In genomic region chrX:9216244-9216643, GRCm38 (mm10) we compare ENCODE assay signal across 11 mouse cellular contexts. TPM values are rescaled to one million over a fixed set of nuclear protein-coding genes. Genes with fewer than 3 reads are reported as not detected.
A peak's percentile ranks its signal among the peaks of the same experiment; 100 is the strongest.
DNase-seq lines count a peak whose midpoint lies in the region; ATAC-seq lines count a peak whose summit lies in the region.
"Had no signal": no experiment of that assay in that cellular context is flagged by ENCODE, and none has a peak within 500 bp of the region (broad histone marks: within the 10 kb centered on the region; RNA-seq: fewer than 3 reads in every experiment).

No protein-coding gene starts in this region.

- intact Hi-C loops in left cerebral cortex, postnatal 4 days (cut with DNase I): no loop called here
- intact Hi-C loops in left cerebral cortex, postnatal 14 days (cut with DNase I): no loop called here

- ATAC-seq in liver, embryonic 13.5 days (ENCODE audit: low read depth): no peak
- ATAC-seq: forebrain, embryonic 16.5 days had no signal

- WGBS in liver, embryonic 13.5 days (ENCODE audit: insufficient replicate concordance): 69% methylated on average over 2 of the region's 2 CpGs

- no peaks in the 10 kb centered on the region for H3K27me3 ChIP-seq in liver, embryonic 13.5 days
- H3K27me3 ChIP-seq: heart, embryonic 13.5 days; limb, embryonic 13.5 days had no signal

- H3K4me2 ChIP-seq in liver, embryonic 13.5 days: no peak overlapping the region
- H3K4me2 ChIP-seq: heart, embryonic 13.5 days; limb, embryonic 13.5 days had no signal

- H3K27ac ChIP-seq in liver, embryonic 13.5 days: no peak overlapping the region
- H3K27ac ChIP-seq: heart, embryonic 13.5 days; limb, embryonic 13.5 days had no signal

- no peaks in the 10 kb centered on the region for H3K4me1 ChIP-seq in liver, embryonic 13.5 days (replicated peaks)
- H3K4me1 ChIP-seq: heart, embryonic 13.5 days; limb, embryonic 13.5 days had no signal

- no peaks in the 10 kb centered on the region for H3K9me3 ChIP-seq in liver, embryonic 13.5 days (replicated peaks)
- H3K9me3 ChIP-seq: heart, embryonic 13.5 days; limb, embryonic 13.5 days had no signal

- H3K4me3 ChIP-seq in liver, embryonic 13.5 days (replicated peaks): no peak overlapping the region
- H3K4me3 ChIP-seq: heart, embryonic 13.5 days; limb, embryonic 13.5 days had no signal

- H3K36me3 ChIP-seq in liver, embryonic 13.5 days: no peaks in the 10 kb centered on the region
- H3K36me3 ChIP-seq: heart, embryonic 13.5 days; limb, embryonic 13.5 days had no signal

- peak; percentile 3 for DNase-seq in left cerebral cortex, postnatal 4 days
- no peak for DNase-seq in left cerebral cortex, postnatal 14 days (ENCODE audit: low spot score in 2 of 2)
- DNase-seq in B cell, adult 2 months: peak; percentile 18 to 58
- DNase-seq in ES-CJ7 (ENCODE audit: low read depth, low spot score): peak; percentile 55
- peak; percentile 22 for DNase-seq in liver, embryonic 13.5 days
- DNase-seq in adrenal gland, adult 2 months: no peak
- DNase-seq in heart, postnatal 4 days: no peak

- H3K9ac ChIP-seq in liver, embryonic 13.5 days: no peak overlapping the region
- H3K9ac ChIP-seq: heart, embryonic 13.5 days; limb, embryonic 13.5 days had no signal

RNA-seq across cellular contexts. Expression of gene Lancl3, which starts 16.5 kb away (rescaled TPM):
- total RNA-seq in left cerebral cortex, postnatal 4 days (2021): 10 to 100 TPM; 11.9 to 15.7 TPM
- 1 to 10 TPM; 4.7 to 5.5 TPM for total RNA-seq in left cerebral cortex, postnatal 14 days (2021)
- polyA plus RNA-seq in liver, embryonic 13.5 days (2015; fragmentation: Nextera tagmentation; extraction: Ambion mirVana): 0.27 and 0.31 TPM in 2 replicates
- 1 to 10 TPM; 2.4 TPM for total RNA-seq in adrenal gland, adult 2 months (2021)
- polyA plus RNA-seq in adrenal gland, adult 2 months (2012; rRNA removed): 1.9 and 2.1 TPM in 2 replicates
- total RNA-seq in heart, postnatal 4 days (2021): 1 to 10 TPM; 4.0 to 5.7 TPM

RNA-seq across cellular contexts. Expression of gene Gm14862, which starts 40.5 kb away (rescaled TPM):
- not detected for total RNA-seq in left cerebral cortex, postnatal 4 days (2021)
- total RNA-seq in left cerebral cortex, postnatal 14 days (2021): not detected
- polyA plus RNA-seq in liver, embryonic 13.5 days (2015; fragmentation: Nextera tagmentation; extraction: Ambion mirVana): 3.6 and 3.7 TPM in 2 replicates
- not detected for total RNA-seq in adrenal gland, adult 2 months (2021)
- polyA plus RNA-seq in adrenal gland, adult 2 months (2012; rRNA removed): not detected in 2 replicates
- total RNA-seq in heart, postnatal 4 days (2021): not detected
- polyA plus RNA-seq: forebrain, embryonic 16.5 days; kidney, embryonic 16.5 days; limb, embryonic 13.5 days had no signal

RNA-seq across cellular contexts. Expression of gene Xk, which starts 56.3 kb away (rescaled TPM):
- total RNA-seq in left cerebral cortex, postnatal 4 days (2021): 10 to 100 TPM; 12.0 to 13.2 TPM
- total RNA-seq in left cerebral cortex, postnatal 14 days (2021): 10 to 100 TPM; 12.1 to 12.6 TPM
- polyA plus RNA-seq in liver, embryonic 13.5 days (2015; fragmentation: Nextera tagmentation; extraction: Ambion mirVana): 18.2 and 26.5 TPM in 2 replicates
- total RNA-seq in adrenal gland, adult 2 months (2021): 1 to 10 TPM; 1.7 to 1.9 TPM
- polyA plus RNA-seq in adrenal gland, adult 2 months (2012; rRNA removed): 0.62 and 0.66 TPM in 2 replicates
- 1 to 10 TPM; 4.6 to 4.9 TPM for total RNA-seq in heart, postnatal 4 days (2021)

Comparison
In these comparisons a context has a peak if more than half of its experiments do, and no peak if none do; other contexts are left out.
1. DNase-seq: peak in left cerebral cortex, postnatal 4 days (single experiment), B cell, adult 2 months (2 of 2), ES-CJ7 (single experiment) and liver, embryonic 13.5 days (single experiment); none in left cerebral cortex, postnatal 14 days (0 of 2), adrenal gland, adult 2 months (single experiment) and heart, postnatal 4 days (single experiment).